Mouse (Mus musculus): ENCODE results near the gene Dop1a. TPM values are rescaled to one million over a fixed set of nuclear protein-coding genes. Genes with fewer than 3 reads are reported as not detected.

The Dop1a gene
- total RNA-seq, 2 experiments from 2014 or later, result 34.3 to 35.3 TPM

DNA sequence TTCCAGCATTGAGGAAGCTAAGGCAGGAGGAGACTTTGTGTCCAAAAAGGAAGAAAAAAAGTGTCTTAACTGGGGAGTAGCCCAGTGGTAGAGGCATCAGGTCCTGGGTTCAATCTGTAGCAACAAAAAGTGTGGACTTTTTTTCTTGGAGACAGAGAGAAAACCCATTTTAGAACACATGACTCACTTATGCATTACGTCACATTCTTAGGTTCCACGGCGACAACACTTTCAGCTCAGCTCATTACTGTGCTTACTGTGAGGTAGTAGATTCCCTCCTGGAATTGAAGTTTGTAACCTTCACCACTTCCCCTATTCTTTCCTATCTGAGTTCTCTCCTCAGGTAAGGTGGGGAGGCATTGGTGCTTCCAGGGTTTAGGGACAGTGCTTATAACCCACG lies 29.3 kb downstream of the Dop1a start:
- DNase-seq (ENCODE audit: low spot score in 2 of 2), result no peak

DNA sequence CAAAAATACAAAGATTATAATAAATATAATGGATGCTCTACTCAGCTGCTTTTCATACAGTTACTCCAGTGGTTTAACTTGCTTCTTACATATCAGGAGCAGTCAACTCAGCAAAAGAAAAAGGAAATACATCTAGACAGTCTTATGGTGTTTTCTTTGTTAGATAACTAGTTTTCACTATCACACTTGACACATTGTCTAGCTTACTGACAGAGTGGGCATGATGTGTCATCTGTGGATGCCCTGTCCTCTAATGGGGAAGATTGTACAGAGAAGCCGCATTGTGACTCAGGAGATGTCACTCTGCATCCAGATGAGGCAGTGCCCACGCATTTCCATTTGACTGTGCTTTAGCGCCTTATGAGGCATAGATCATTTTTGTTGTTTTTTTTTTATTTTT lies 32.1 kb downstream of the Dop1a start:
- no peak for DNase-seq (ENCODE audit: low spot score in 2 of 2)

DNA sequence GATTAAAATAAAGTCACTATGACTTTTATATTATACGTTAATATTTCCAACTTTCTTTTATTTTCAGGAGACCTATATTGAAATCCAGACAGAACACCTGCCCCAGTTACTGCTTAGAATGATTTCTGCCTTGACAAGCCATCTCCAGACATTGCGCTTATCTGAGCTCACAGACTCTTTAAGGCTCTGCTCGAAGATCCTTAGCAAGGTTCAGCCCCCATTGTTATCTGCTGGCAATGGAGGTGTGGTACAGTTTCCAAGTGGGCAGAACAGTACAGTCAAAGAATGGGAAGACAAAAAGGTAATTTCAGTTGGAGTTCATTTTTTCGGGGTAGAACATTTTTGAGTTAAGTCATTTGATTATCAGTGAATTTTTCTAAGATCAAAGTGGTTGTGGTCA lies 40.5 kb downstream of the Dop1a start:
- DNase-seq (ENCODE audit: low spot score in 2 of 2), result no peak

DNA sequence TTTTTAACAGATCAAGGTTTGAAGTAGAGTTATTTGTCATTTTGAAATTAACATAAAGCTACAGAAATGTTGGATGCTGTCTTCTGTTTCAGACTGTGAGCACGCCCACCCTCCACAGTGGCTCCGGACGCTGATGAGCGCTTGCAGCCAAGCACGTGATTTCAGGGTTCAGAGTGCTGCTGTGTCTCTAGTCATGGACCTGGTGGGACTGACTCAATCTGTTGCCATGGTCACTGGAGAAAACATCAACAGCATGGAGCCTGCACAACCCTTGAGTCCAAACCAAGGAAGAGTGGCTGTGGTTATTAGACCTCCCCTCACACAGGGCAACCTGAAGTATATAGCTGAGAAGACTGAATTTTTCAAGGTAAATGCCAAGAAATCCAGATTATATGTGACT lies 46.8 kb downstream of the Dop1a start:
- DNase-seq (ENCODE audit: low spot score in 2 of 2), result no peak

DNA sequence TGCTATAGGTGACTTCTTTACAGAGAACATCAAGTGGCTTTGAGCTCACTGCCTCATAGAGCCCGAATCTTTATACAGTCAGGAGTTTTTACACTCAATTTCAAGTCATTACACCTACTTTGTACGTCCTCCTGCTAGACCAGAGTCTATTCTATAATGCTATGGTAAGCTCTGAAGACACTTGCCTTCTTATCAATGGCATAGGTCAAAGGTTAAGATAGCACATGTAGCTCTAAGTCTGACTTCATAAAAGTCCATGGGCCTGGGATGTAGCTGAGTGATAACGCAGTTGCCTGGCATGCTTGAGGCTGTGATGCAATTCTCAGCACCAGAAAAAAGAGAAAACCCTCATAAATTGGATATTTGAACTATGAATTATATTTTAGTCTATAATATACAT lies 47.4 kb downstream of the Dop1a start:
- no peak for DNase-seq (ENCODE audit: low spot score in 2 of 2)

DNA sequence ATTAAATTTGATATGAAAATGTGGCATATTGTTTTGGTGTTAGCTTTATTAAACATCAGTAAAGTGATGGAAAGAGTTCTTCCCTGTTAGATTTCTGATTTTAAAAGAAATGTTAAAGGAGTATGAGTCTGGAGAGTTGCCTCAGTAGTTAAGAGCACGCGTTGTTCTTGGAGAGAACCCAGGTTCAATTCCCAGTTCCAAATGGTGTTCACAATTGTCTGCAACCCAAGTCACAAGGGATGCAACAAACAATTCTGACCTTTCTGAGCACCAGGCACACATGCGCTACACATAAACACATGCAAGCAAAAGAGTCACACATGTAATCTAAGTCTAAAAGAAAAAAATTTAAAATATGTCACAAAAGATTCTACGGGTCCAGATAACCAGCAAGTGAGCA lies 47.8 kb downstream of the Dop1a start:
- no peak for DNase-seq (ENCODE audit: low spot score in 2 of 2)

DNA sequence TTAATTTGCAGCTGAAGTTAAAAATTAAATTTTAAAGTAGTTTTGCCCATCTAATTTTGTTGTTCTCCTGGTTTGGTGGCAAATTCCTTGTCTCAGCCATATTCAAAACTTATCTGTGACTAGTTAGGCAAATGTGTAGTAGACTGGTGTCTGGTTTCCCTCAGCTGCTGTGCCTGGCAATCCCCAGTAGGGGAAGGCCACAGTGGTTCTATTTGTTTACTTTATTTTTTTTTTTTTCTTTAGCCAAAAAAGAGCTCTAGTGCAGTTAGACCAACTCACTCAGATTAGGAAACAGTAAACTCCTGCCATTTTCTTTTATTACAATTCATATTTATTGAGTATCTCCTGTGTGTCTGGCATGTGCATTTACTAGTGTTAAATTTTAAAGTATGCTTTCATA lies 55.4 kb downstream of the Dop1a start:
- DNase-seq (ENCODE audit: low spot score in 2 of 2), result no peak

DNA sequence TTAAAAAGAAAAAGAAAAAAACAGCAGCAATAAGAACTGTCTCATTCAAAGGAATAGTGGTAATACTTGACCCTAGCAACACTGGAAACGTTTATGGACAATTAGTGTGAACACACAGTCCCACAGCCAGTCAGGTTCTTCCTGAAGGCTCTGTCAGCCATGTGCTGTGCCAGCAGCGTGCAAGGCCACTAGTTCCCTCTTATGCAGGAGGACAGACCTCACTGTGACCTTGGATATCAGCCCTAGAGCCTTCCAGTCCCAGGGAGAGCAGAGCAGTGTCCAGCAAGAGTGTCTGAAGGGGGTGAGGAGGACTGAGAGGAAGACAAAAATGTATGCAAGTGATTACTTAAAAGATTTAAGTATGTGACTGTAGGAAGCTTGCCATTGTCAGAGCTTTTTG lies 58.6 kb downstream of the Dop1a start:
- no peak for DNase-seq (ENCODE audit: low spot score in 2 of 2)

DNA sequence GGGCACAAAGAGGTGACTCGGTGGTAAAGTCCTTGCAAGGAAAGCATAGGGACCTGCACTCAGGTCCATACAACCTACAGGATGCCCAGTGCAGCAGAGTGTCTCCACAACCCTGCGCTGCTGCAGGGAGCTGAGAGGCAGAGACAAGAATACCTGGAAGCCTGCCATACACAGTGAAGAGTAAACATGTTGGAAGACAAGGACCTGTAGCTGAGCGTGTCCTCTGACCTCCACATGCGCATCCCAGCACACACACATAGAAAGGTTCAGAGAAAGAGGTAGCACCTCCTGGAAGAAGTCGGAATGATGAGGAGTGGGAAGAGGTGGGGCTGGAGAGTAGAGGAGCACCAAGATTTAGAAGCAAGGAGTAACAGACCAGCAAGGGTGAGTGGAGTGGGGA lies 67.1 kb downstream of the Dop1a start:
- no peak for DNase-seq (ENCODE audit: low spot score in 2 of 2)

DNA sequence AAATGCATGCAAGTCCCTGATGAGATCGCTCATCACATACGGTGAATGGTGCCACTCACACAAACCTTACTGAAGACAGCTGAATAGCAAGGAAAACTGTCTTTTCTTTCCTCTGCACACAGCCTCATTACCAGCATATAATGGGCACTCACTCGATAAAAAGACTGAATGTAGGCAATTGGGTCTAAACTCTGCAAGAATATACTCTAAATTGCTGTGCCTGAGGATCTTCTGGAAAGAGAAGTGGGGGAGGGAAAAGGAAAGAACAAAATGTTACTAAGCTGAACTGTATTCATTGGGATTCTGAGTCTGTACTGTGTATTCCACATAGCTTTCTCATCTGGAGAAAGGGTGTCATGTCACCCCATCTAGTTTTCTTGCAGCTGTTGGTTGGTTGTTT lies 76.5 kb downstream of the Dop1a start:
- DNase-seq (ENCODE audit: low spot score in 2 of 2), result no peak

DNA sequence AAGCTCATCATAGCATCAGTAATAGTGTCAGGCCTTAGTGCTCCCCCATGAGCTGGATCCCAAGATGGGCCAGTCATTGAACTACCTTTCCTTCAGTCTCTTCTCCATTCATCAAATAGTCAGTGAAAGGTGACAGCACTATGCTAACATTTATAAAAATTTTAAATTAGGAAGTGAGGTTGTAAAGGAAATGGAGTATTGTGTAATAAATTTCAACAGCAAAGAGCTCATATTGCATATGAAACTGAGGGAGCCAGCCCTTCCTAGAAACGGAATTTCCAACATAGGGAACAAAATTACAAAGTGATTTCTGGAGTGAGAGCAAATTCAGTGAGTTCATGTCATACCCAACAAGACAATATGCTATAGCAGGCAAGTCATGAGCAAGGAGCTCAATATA lies 77.6 kb downstream of the Dop1a start:
- DNase-seq (ENCODE audit: low spot score in 2 of 2), result no peak

DNA sequence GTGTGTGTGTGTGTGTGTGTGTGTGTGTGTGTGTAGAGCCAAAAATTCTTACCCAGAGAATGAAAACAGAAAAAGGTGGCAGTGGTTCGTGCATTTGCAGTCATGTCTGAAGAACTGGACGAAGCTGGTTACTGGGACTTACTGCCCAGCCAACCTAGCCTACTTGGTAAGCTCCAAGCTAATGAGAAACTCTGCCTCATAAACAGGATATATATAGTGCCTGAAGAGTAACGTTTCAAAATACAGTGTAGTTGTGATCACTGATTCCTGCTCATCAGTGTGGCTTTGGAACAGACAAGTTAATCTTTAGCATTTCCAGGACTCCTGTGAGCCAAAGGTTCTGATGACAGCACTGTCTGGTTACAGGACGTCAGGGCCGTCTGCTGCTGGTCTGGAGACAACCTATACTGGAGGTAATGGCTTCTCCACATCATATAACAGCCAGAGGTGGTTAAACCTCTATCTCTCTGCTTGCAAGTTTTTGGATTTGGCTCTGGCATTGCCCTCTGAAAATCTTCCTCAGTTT lies 82.7 kb downstream of the Dop1a start:
- no peak for DNase-seq (ENCODE audit: low spot score in 2 of 2)

DNA sequence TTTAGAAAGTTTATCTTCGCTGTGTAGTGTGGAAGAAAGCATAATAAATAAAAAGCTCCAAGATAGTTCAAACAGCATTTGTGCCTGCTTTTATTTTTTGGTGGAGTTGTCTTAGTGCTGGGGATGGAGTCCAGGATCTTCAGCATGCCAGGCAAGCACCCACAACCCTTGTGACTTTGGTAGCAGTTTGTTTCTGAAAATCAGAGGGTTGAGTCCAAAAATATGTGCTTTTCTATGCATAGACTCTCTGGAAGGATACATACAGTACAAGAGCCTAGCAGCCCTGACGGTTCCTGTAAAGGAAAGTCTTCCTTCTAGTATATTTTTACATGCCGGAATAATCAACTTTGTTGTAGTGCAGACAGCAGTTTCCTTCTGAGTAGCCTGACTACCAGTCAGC lies 83.8 kb downstream of the Dop1a start:
- no peak for DNase-seq (ENCODE audit: low spot score in 2 of 2)

DNA sequence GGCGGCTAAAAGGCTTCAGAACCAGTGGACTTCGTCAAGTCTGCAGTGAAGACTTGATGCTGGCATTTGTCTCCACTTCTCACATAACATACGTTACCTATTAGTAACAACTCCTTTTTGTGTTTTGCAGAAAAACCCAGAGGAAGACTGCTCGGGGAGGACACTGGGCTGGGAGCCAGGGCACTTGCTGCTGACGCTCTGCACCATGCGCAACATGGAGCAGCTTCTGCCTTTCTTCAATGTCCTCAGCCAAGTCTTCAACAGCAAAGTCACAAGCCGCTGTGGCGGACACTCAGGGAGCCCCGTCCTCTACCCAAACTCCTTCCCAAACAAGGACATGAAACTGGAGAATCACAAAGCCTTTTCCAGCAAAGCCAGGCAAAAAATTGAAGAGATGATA lies 86.9 kb downstream of the Dop1a start:
- no peak for DNase-seq (ENCODE audit: low spot score in 2 of 2)

DNA sequence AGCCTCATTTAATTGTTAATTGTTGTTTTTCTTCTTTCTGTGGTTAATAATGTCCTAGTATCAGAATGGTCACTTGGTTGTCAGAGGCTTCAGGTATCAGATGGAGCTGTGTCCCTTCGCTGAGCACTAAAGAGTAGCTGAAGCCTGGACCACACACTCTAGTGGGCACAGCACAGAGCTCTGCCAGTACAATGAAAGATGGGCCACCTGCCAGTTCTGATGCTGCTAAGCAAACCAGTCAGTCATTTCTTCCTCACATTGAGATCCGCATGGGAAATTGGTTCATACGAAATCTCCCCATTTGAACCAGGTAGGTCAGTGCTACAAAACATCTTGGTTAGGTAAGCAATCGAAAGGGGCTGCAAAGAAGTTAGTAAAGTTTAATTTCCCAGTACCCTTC lies 87.7 kb downstream of the Dop1a start:
- no peak for DNase-seq (ENCODE audit: low spot score in 2 of 2)

DNA sequence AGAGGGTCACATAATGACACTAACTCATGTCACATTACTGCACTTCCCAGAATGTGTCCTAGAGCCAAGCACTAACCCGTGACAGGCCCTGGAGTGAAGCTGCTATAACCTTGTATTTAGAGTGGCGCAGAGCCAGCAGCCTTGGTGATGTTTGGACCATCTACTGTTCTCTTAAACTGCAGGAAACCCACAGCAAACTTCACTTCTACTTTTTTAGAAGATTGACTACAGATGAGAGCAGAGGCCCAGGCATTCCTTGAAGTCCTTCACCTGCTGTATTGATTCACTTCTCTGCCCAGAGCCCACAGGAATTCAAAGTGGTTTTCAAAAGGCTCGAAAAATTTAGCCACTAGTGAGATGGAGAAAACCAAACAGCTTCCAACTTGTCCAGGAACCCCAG lies 93.6 kb downstream of the Dop1a start:
- peak in 1 of 2 experiments; percentile 27 for DNase-seq (ENCODE audit: low spot score in 2 of 2)

DNA sequence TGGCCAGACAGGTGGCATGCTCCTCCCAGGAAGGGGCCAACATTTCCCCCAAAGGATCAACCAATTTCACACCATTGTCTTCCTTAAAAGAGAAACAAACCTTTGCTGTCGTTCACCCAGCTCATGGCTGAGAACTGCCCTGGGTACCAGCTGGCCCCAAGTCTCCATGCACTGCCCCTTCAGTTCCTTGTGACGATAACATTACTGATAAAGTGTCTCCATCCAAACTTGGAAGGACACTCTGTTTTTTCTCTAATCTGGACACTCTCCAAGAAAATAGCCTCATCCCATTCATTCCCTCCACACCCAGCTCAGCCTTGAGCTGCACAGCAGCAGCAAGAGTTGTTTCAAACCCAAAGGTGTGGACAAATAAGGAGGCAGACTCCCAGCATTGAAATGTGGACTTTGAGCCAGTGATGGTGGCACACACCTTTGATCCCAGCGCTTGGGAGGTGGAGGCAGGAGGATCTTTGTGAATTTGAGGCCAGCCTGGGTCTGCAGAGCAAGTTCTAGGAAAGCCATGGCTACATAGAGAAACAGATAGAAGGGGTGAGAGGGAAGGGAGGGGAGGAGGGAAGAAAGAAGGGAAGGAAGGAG lies 102.5 kb downstream of the Dop1a start:
- DNase-seq (ENCODE audit: low spot score in 2 of 2), result no peak

DNA sequence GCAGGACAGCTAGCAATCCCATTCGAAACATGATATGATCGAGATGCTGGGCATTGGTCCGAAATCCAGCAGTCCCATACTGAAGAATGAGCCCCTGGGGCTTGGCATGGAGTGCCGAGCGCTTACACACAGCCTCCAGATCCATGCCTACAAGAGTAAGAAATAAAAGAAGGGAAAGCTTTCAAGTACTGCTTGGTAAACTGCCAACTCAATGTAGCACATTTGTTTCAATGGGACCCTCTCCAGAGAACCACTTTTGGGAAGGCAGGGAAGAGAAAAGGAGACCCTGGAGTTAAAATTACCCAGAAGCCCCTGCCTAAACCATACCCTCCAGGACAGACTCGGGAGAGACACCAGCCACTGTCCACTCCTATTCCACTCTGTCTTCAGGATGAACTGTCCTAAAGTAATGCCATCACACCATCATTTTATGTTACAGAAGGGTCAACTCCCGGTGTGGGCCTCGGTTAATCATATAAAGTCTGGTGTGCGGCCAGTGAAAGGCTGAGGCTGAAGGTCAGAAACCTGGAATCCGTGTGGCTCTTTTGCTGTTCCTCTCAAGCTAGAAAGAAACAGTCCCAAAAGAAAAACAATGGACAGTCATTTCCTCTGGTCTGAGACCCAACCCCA lies 103.4 kb downstream of the Dop1a start:
- no peak for DNase-seq (ENCODE audit: low spot score in 2 of 2)

DNA sequence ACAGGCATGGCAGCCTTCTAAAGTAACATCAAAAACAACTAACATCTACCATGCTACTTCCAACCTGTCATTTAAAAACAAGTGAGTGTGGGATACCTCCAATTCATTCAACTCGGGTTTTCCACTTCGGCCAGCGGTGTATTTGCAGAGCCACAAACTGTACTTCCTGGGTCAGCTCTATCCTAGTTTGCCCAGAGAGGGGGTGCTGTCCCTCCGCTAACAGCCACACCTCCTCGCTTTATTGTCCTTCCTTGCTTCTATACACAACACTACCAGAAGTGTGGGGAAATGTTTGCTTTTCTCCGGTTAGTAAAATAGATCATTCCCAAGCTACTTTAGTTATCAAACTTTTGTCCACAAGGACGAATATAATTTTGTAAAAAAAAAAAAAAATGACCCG lies 104.0 kb downstream of the Dop1a start:
- no peak for DNase-seq (ENCODE audit: low spot score in 2 of 2)

DNA sequence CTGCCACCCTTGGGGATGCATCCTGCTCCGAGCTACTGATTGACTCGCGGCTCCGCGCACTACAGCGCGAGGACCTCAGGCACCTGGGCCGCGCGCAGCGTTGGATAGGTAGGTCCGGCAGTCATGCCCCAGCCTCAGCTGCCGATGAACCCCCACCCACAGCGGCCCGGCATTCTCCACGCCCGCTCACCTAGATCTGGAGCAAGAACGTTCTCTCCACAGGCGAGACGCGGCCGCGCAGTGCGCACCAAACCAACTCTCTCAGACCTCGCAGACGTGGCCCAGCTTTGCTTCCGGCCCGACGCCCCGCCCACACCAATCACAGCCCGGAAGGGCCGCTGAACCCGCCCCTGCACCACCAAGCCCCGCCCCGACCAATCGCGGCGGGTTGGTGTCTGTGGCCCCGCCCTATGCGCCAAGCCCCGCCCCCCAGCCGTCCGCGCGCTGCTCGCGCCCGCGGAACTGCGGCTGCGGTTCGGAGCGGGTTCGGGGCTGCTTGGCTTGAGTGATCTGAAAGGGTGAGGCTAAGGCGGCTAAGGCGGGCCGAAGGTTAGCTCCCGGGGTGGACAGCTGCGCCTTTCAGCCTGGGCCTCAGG lies 104.7 kb downstream of the Dop1a start, which contains the start of the genes Pgm3 and Rwdd2a:
Pgm3 (minus strand) TSS at position 303 of the 596 bp plus-strand sequence.
Rwdd2a (plus strand) TSS at position 452 of the 596 bp plus-strand sequence.
- peak; percentile 92 to 96 for DNase-seq (ENCODE audit: low spot score in 2 of 2)

DNA sequence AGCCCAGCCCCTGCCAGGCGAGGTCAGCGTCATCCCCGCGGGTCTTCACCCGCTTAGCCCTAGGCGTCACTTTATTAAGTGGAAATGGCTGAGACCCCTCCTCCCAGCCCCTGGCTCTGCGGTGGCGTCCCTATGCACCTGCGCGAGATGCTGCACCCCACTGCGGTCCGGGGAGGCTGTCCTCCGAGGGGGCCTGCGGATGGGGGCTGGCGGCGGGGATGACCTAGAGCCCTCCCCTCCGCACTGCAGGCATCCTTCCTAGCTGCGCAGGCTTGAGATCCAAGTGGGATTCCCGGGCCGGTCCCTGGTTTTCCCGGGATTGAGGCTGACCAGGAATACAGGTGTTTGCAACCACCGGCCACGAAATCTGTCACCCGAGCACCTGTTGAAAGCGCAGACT lies 105.2 kb downstream of the Dop1a start:
- peak in 1 of 2 experiments; percentile 18 for DNase-seq (ENCODE audit: low spot score in 2 of 2)

DNA sequence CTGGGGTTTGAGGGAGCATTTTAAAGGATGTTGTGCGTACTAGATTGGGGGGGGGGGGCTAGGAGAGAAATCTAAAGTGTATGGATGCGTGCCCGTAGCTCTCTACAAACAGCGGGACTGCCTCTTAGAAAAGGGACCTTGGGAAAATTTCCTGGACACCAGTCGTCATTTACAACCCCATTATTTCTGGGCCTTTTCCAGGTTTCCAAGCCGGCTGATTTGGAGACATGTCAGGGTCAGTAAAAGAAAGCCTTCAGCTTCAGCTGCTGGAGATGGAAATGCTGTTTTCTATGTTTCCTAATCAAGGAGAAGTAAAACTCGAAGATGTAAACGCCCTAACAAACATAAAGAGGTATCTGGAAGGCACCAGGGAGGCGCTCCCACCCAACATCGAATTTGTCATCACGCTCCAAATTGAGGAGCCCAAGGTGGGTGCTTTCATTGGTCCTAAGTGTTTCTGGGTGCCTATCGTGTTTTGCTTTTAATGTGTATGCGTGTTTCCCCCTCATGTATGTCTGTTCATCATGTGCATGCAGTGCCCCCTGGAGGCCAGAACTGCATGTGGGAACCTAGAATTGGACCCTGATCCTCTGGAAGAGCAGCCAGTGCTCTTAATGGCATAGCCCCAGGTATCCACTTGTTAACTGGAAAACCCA lies 105.8 kb downstream of the Dop1a start:
- DNase-seq (ENCODE audit: low spot score in 2 of 2), result peak; percentile 52 to 65

Data from adrenal gland, postnatal 4 days (tissue).